Mouse (Mus musculus) splenic B cell, adult 2 months (primary cell): ENCODE measurements around the gene Llgl2.

ENCODE experiments used
- DNase-seq: peaks from one replicate; pipeline ENCODE4 v3.0.0-alpha.2; 2011; ENCODE audit warnings: low read depth, low spot score
- H3K27me3 ChIP-seq: 2 replicates; pipeline ENCODE4 v1.6.1; 2012; ENCODE audit warnings: mild to moderate bottlenecking, low read length, moderate library complexity, mixed read lengths; ENCODE audit not compliant: control insufficient read depth, poor library complexity, insufficient read depth, severe bottlenecking
- H3K36me3 ChIP-seq: 2 replicates; pipeline ENCODE4 v1.6.1; 2012; ENCODE audit warnings: mild to moderate bottlenecking, low read length, moderate library complexity, mixed read lengths; ENCODE audit not compliant: control insufficient read depth, poor library complexity, insufficient read depth, severe bottlenecking

Gene Llgl2

DNA sequence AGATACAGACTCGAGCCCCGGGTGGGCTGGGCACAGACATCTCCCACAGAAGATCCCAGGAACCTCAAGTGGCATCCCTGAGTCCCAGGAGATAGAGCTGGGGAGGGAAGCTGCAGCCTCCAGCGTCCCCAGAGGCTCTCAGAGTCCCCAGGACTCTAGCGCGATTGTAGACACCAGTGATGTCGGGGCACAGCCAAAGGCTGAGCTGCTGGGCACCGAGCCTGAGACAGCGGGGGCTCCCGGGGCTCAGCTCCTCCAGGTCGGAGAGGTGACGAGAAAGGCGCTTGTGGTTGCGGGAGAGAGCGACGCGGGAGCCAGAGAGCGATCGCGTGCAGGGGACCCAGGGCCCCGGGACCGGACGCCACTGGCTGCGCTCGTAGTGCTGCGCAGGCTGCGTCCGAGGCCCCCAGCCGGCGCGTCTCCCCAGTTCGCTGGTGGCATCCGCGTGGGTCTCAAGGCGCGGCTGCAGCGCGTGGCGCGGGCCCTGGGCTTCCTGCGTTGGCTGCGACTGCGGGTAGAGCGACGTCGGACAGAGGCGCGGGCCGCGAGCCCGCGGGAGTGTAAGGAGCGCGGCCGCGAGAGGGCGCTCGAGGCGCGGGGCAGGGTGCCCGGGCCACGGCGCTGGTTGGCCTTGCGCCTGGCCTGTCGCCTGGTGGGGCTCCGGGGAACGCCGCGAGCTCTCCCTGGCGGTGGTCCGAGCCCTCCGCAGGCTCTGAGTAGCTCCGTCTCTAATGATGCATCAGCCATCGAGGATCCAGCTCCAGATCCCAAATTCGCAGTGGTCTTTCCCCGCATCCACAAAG lies 35.5 kb downstream of the Llgl2 start:
- H3K27me3 ChIP-seq, result no peaks in the 10 kb centered on the region; the same call in none of the 2 replicates
- peak; percentile 93 for DNase-seq
- H3K36me3 ChIP-seq, result peaks cover 3% of the 10 kb centered on the region; the same call in 1 of the 2 replicates

DNA sequence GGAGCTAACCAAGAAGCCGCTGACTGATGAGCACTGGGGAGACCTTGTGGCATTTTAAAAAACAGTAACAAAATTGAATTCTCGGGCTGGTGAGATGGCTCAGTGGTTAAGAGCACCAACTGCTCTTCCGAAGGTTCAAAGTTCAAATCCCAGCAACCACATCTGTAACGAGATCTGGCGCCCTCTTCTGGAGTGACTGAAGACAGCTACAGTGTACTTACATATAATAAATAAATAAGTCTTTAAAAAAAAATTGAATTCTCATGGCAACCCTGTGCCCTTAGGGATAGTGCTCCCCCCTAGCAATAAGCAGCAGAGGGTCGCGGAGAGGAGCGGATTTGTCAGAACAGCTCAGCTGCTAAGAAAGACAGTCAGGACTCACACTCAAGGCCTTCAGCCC lies 40.0 kb downstream of the Llgl2 start:
- DNase-seq, result no peak
- Histone ChIP-seq H3K27me3 (no peaks in the 10 kb centered on the region), H3K36me3 (no peaks in the 10 kb centered on the region)

DNA sequence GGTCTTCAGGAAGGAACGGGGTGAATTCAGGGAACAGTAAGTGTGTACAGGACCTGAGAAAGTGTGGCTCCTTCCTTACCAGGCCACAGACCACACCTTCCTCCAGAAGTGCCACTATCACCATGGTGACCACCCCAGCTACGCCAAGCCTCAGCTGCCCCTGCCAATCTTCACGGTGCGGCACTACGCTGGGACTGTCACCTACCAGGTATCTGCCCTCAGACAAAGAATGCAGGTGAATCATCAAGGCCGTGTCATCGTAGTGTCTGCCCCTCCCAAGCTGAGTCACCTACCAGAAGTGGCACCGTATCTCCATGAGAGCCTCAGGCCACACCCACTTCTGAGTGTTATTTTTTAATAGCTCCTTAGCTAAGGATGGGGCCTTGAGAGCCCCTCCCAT lies 45.5 kb downstream of the Llgl2 start:
- Histone ChIP-seq H3K36me3 (no peaks in the 10 kb centered on the region), H3K27me3 (no peaks in the 10 kb centered on the region)
- DNase-seq, result no peak

DNA sequence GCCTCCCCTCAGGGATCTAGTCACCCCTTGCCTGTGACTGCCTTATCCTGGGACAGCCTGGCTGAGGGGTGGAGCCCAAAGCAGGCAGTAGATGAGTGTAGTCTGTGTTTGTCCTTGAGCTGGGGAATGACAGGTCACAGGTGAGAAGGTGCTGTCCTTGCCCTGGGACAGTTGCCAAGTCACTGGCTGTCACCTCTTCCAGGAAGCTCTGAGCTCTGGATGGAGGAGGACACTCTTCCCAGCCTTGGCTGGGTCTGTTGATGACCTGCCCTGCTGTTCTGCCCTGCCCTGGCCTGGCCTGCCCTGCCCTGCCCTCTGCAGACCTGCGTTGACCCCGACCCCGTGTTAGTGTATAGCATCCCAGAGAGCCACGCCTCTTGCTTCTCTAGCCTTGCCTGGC lies 48.6 kb downstream of the Llgl2 start:
- no peaks in the 10 kb centered on the region for H3K36me3 ChIP-seq
- no peaks in the 10 kb centered on the region for H3K27me3 ChIP-seq
- DNase-seq, result no peak

DNA sequence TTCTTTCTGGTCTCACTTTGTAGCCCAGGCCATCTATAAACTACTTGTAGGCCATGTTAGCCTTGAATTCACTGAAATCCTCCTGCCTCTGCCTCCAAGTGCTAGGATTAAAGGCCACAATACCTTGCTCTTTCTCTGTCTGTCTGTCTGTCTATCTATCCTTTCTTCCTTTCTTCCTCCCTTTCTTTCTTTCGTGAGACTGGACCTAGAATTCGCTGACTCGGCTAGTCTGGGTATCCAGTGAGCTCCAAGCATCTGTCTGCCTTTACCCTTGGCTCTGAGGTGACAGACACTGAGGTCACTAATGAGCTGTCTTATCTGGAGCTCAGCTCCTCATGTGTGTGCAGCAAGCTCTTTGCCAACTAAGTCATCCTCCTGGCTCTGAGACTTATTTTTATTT lies 52.1 kb downstream of the Llgl2 start:
- no peaks in the 10 kb centered on the region for H3K36me3 ChIP-seq
- DNase-seq, result no peak
- H3K27me3 ChIP-seq, result no peaks in the 10 kb centered on the region

DNA sequence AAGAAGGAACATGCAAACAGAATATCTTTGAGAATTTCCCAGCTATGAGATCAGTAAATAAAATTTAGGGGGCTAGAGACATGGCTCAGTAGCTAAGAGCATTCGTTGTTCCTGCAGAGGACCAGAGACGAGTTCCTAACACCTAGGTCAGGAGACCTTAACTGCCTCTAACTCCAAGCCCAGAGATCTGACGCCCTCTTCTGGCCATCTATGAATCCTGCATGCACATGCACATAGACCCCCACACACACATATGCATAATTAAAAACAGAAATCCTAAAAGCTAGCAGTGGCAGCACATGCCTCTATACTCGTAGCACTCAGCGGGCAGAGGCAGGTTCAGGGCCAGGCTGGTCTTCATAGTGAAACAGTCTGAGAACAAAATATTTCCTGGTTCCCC lies 52.6 kb downstream of the Llgl2 start:
- Histone ChIP-seq H3K27me3 (no peaks in the 10 kb centered on the region), H3K36me3 (no peaks in the 10 kb centered on the region)
- no peak for DNase-seq

DNA sequence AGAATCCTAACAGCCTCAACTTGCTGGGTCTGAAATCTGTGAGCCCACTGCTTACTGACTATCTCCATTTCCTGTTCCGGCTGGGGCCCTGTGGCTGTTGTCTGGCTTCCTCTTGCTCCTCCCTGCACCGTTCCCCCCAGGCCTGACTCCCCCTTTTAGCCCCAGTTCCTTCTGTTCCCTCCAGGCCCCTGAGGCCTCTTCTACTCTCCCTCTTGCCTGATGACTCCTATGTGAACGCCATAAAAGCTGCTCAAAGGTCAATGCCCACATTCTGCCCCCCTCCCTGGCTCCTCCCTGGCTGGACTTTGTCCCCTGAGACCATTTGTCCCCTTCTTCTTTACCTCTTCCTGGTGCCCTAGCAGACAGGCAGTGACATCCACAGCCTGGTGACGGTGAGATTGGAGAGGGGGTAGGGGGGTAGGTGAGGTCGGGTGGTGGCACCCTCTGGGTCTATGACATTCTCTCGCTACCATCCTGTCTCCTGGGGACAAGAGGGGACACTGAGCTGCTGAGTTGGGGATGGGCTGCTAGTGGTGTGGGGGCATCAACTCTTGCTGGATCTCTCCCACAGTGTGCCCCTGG lies 53.4 kb downstream of the Llgl2 start:
- no peaks in the 10 kb centered on the region for H3K27me3 ChIP-seq
- H3K36me3 ChIP-seq, result no peaks in the 10 kb centered on the region
- no peak for DNase-seq

DNA sequence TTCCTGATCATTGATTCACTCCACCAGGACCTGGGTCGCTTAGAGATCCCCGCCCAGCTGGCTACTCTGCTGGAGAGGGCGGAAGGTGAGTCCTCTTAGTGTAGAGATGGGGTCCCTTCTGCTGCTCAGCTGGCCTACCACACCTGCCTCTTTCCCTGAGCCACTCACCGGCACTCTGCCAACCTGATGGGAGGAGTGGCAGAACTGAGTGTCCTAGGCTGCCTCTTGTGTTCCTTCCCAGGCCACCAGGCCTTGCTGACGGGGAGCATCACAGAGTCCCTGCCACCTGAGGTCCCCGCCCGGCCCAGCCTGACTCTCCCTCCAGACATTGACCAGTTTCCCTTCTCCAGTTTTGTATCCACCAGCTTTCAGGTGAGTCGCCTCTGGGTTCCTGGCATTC lies 54.2 kb downstream of the Llgl2 start:
- no peaks in the 10 kb centered on the region for H3K36me3 ChIP-seq
- no peak for DNase-seq
- H3K27me3 ChIP-seq, result no peaks in the 10 kb centered on the region

DNA sequence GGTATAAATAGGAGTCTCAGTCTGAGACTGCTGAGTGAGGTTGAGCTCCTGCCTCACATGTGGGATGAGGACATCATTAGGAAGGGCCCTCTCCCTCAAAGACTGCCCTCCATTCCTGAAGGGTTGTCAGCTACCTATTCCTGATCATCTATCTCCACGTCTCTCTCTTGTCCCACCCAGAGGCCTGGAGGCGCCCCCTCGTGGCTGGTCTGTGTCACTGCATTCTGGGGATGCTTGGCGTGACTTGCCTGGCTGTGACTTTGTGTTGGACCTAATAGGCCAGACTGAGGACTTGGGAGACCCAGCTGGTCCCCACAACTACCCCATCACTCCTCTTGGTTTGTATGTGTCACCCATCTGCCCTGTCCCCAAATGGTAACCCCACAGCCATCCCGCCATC lies 57.2 kb downstream of the Llgl2 start:
- no peaks in the 10 kb centered on the region for H3K27me3 ChIP-seq
- H3K36me3 ChIP-seq, result no peaks in the 10 kb centered on the region
- peak; percentile 68 for DNase-seq

DNA sequence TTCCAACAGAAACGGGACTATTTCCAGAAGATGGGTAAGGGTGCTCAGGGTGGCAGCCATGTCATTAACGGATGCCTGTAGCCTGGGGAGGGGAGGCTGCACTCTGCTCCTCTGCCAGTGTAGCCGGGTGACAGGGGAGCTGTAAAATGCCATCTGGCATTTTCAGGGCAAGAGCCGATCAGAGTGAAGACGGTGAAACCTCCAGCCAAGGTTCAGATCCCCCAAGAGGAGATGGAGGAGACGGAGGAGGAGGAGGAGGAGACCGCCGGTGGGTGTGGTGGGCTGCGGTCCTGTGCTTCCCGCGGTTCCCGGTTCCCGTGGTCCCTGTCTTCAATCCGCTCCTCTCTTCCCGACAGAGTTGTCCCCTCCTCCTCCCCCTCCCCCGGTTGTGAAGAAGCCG lies 59.4 kb downstream of the Llgl2 start:
- DNase-seq, result no peak
- Histone ChIP-seq H3K27me3 (no peaks in the 10 kb centered on the region), H3K36me3 (no peaks in the 10 kb centered on the region)

DNA sequence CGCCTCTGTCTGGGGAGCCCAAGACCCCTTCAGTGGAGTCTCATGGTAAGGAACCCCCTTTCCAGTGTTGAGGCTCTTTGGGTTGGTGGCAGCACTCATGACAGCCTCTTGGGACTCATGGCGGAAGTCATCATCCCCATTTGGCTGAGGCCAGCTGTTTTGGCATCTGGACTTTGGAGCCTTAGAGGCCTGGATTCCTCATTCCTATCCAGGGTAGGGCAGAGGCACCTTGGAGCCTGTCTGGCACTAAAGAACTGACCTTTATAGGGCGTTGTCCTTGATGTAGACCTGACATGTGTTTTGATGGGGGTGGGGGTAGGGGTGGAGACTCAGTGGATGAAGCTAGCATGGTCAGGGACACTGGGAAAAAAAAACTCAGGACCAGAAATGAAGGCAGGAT lies 60.5 kb downstream of the Llgl2 start:
- DNase-seq, result no peak
- Histone ChIP-seq H3K36me3 (no peaks in the 10 kb centered on the region), H3K27me3 (no peaks in the 10 kb centered on the region)

DNA sequence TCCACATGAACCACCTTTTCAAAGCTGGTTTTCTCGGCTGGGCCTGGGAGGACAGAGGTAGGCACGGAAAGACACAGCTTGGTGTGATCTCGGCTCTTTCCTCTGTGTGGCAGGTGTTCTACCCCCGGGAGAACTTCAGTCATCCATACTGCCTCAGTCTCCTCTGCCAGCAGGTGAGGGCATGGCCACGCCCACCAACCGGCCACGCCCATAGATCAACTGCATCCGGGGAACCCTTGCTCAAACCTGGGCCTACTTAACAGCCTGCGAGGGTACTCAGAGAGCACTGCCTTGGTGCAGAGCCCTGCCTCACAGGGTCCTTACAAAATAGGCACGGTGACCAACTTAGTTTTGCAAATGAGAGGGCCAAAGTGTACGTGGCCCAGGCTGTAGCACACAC lies 61.4 kb downstream of the Llgl2 start:
- no peaks in the 10 kb centered on the region for H3K27me3 ChIP-seq
- H3K36me3 ChIP-seq, result no peaks in the 10 kb centered on the region
- DNase-seq, result no peak

DNA sequence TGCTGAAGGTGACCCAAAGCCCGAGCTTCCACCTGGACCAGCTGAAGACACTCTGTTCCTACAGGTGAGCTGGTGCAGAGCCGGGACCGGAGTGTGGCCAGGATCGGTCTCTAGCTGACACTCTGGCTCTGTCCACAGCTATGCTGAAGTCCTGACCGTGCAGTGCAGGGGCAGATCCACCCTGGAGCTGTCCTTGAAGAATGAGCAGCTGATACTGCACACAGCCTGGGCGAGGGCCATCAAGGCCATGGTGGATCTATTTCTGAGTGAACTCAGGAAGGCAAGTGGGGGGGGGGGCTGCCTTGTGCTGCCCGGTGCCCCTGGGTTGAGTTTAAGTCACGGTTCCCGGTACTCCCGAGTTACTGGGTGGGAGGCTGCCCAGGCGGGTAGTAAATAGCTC lies 62.6 kb downstream of the Llgl2 start:
- H3K36me3 ChIP-seq, result no peaks in the 10 kb centered on the region
- no peaks in the 10 kb centered on the region for H3K27me3 ChIP-seq
- no peak for DNase-seq

DNA sequence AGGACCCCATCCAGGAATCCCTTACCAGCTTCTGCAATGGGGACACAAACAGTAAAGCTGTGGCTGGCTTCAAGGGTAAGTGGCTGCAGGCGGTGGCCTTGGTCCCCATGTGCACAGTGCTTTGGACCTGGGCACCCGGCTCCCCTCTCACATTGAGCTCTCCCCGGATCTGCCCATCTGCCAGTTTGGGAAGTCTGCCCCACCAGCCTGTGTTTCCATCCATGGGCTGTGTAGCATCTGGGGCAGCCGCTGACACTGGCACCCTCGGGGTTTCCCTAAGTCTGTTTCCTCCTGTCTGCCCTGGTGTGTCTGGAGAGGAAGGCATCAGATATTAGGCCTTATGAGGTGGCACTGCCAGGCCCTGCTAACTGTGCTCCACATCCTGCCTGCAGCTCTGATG lies 64.2 kb downstream of the Llgl2 start:
- no peaks in the 10 kb centered on the region for H3K27me3 ChIP-seq
- no peaks in the 10 kb centered on the region; the same call in 1 of the 2 replicates for H3K36me3 ChIP-seq
- DNase-seq, result no peak

DNA sequence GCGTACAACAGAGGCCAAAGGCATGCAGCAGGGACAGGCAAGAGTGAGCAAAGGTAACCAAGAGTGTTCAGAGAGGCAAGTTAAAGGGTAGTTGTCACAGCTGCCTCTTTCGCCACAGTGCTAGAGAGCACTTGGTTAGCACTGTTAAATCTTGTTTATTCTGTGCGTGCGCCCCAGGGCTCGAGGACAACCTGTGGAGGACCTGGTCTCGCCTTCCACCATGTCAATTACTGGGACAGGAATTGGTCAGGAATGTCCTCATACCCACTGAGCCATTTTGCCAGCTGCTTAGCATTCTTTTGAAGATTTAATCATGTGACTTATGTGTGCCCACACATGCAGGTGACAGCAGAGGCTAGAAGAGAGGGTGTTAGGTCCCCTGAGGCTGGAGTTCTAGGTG lies 65.3 kb downstream of the Llgl2 start:
- no peaks in the 10 kb centered on the region for H3K27me3 ChIP-seq
- no peak for DNase-seq
- H3K36me3 ChIP-seq, result peaks cover 3% of the 10 kb centered on the region

DNA sequence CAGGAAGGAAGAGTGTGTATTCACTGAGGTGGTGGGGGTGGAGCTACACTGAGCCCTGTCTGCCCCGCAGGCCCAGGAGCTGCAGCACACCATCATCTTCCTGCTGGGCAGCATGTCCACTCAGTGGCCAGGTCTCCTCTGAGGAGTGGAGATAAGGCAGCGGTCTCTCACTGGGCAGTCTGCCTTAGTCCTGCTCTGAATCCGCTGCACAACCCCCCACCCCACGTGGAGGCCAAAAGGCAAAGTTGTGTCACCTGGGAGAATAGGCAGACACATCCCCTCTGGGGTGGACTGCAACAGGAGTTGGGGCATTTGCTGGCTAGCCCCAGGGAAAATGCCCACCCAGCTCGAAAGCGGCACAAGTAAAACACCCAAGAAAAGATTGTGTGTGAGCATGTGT lies 68.4 kb downstream of the Llgl2 start:
- Histone ChIP-seq H3K27me3 (no peaks in the 10 kb centered on the region), H3K36me3 (peaks cover 5% of the 10 kb centered on the region)
- DNase-seq, result no peak
